Mouse (Mus musculus) kidney, embryonic 15.5 days (tissue): ENCODE data around the gene Ddx41. TPM values are rescaled to one million over a fixed set of nuclear protein-coding genes. Genes with fewer than 3 reads are reported as not detected.

Source experiments
- ATAC-seq: fragments of 200-750 bp; cut with Nextera tagmentation; replicated peaks from 2 replicates; pipeline ENCODE4 v1.8.0; 2017; ENCODE audit warnings: moderate TSS enrichment; ENCODE audit not compliant: low FRiP score
- H3K27ac ChIP-seq: fragments of 300-500 bp; sonication (generic); 2 replicates; pipeline ENCODE4 v1.5.1; 2015; ENCODE audit warnings: mild to moderate bottlenecking, inconsistent platforms
- H3K27me3 ChIP-seq: fragments of 300-500 bp; sonication (generic); 2 replicates; pipeline ENCODE4 v1.6.1; 2015; ENCODE audit warnings: inconsistent platforms
- H3K36me3 ChIP-seq: fragments of 300-500 bp; sonication (generic); 2 replicates; pipeline ENCODE4 v1.6.1; 2015; ENCODE audit warnings: inconsistent platforms
- H3K4me1 ChIP-seq: fragments of 300-500 bp; sonication (generic); 2 replicates; pipeline ENCODE4 v1.6.1; 2015; ENCODE audit warnings: inconsistent platforms
- H3K4me2 ChIP-seq: fragments of 300-500 bp; sonication (generic); 2 replicates; pipeline ENCODE4 v1.6.1; 2015; ENCODE audit warnings: moderate library complexity, mild to moderate bottlenecking, inconsistent platforms
- H3K4me3 ChIP-seq: fragments of 300-500 bp; sonication (generic); replicated peaks from 2 replicates; pipeline ENCODE4 v1.5.1; 2015; ENCODE audit warnings: mild to moderate bottlenecking, inconsistent platforms
- H3K9ac ChIP-seq: fragments of 300-500 bp; sonication (generic); 2 replicates; pipeline ENCODE4 v1.6.1; 2015; ENCODE audit warnings: mild to moderate bottlenecking, inconsistent platforms
- H3K9me3 ChIP-seq: fragments of 300-500 bp; sonication (generic); replicated peaks from 2 replicates; pipeline ENCODE4 v1.6.1; 2016; ENCODE audit warnings: inconsistent platforms
- WGBS: fragments of 180-500 bp; shearing (Covaris S2); methylation state at CpG from one replicate; pipeline ENCODE4 v1.1.7; 2015; ENCODE audit warnings: mixed read lengths; 5-methylcytosine and 5-hydroxymethylcytosine counted together
- microRNA-seq: library from miRNA; unstranded; fragments of <30 nt; microRNA quantifications from one replicate; pipeline ENCODE4, GENCODE M21; 2016
- polyA plus RNA-seq: library from polyadenylated mRNA; unstranded; fragments of >200 nt; fragmentation: Nextera tagmentation; extraction: Ambion mirVana; gene quantifications from 2 replicates; pipeline ENCODE4 v1.2.1, GENCODE M21; 2015

The Ddx41 gene
- polyA plus RNA-seq, 1 experiment from 2014 or later: 87.4 TPM

GRCm38 (mm10) chr13:55482542-55482941, 53.9 kb downstream of the Ddx41 start:
- peaks cover 53% of the 10 kb centered on the region for H3K4me1 ChIP-seq
- H3K36me3 ChIP-seq: peaks cover 53% of the 10 kb centered on the region
- H3K9ac ChIP-seq: no peak overlapping the region
- H3K9me3 ChIP-seq: no peaks in the 10 kb centered on the region
- 69% methylated on average over 7 of the region's 7 CpGs for WGBS
- H3K27me3 ChIP-seq: no peaks in the 10 kb centered on the region
- H3K4me2 ChIP-seq: no peak overlapping the region
- H3K27ac ChIP-seq: peak overlapping the region; percentile 57
- H3K4me3 ChIP-seq: no peak overlapping the region
- no peak for ATAC-seq

Small RNA genes lying within 50 kb of the gene (microRNA-seq; reads per million reads assigned to microRNA genes)
- gene Mir6945: not detected

Other genes with a start within 250 kb of the Ddx41 start
- 439 and 464 TPM in 2 replicates for gene Prelid1, start 216.2 kb downstream of the Ddx41 start, polyA plus RNA-seq
- 81.9 and 87.7 TPM in 2 replicates for gene Rab24, start 214.7 kb downstream of the Ddx41 start, polyA plus RNA-seq
- gene Mxd3, start 206.8 kb downstream of the Ddx41 start, polyA plus RNA-seq: 26.8 and 31.0 TPM in 2 replicates
- 115 and 118 TPM in 2 replicates for gene Lman2, start 173.9 kb downstream of the Ddx41 start, polyA plus RNA-seq
- gene Rgs14, start 166.9 kb downstream of the Ddx41 start, polyA plus RNA-seq: 1.1 and 1.3 TPM in 2 replicates
- gene Slc34a1, start 138.5 kb downstream of the Ddx41 start, polyA plus RNA-seq: 163 and 180 TPM in 2 replicates
- gene Pfn3, start 121.4 kb downstream of the Ddx41 start, polyA plus RNA-seq: not detected in 2 replicates
- gene F12, start 109.9 kb downstream of the Ddx41 start, polyA plus RNA-seq: 0.59 and 2.1 TPM in 2 replicates
- 41.6 and 45.9 TPM in 2 replicates for gene Grk6, start 91.6 kb downstream of the Ddx41 start, polyA plus RNA-seq
- gene Prr7, start 72.4 kb downstream of the Ddx41 start, polyA plus RNA-seq: 0.70 and 0.75 TPM in 2 replicates
- 168 and 193 TPM in 2 replicates for gene Dbn1, start 48.5 kb downstream of the Ddx41 start, polyA plus RNA-seq
- gene Pdlim7, start 23.0 kb downstream of the Ddx41 start, polyA plus RNA-seq: 141 and 169 TPM in 2 replicates
- 2.9 and 3.0 TPM in 2 replicates for gene Dok3, start 7.4 kb downstream of the Ddx41 start, polyA plus RNA-seq
- 35.1 and 43.2 TPM in 2 replicates for gene Fam193b, start 34.5 kb upstream of the Ddx41 start, polyA plus RNA-seq
- 160 and 246 TPM in 2 replicates for gene Tmed9, start 37.1 kb upstream of the Ddx41 start, polyA plus RNA-seq
- gene B4galt7, start 63.2 kb upstream of the Ddx41 start, polyA plus RNA-seq: 25.9 and 28.9 TPM in 2 replicates
- gene Caml, start 86.3 kb upstream of the Ddx41 start, polyA plus RNA-seq: 55.2 and 60.7 TPM in 2 replicates
- 38.0 and 38.7 TPM in 2 replicates for gene Ddx46, start 98.4 kb upstream of the Ddx41 start, polyA plus RNA-seq
- gene B230219D22Rik, start 156.5 kb upstream of the Ddx41 start, polyA plus RNA-seq: 63.0 and 64.1 TPM in 2 replicates
- 91.8 and 92.4 TPM in 2 replicates for gene Txndc15, start 178.0 kb upstream of the Ddx41 start, polyA plus RNA-seq
- 54.9 and 57.6 TPM in 2 replicates for gene Pcbd2, start 190.7 kb upstream of the Ddx41 start, polyA plus RNA-seq
- gene Catsper3, start 247.9 kb upstream of the Ddx41 start, polyA plus RNA-seq: not detected in 2 replicates